Mouse (Mus musculus) megakaryocyte, adult 5-6 weeks (primary cell): ENCODE measurements around the gene Mycbpap. TPM values are rescaled to one million over a fixed set of nuclear protein-coding genes. Genes with fewer than 3 reads are reported as not detected.

Experiments
- ATAC-seq: 2 replicates; pipeline ENCODE4 v1.8.0; 2016; ENCODE audit warnings: mild to moderate bottlenecking, inconsistent platforms; ENCODE audit not compliant: poor library complexity, severe bottlenecking
- total RNA-seq, 2 experiments: library from RNA; stranded (forward) in 1 of 2; stranded (reverse) in 1 of 2; fragments of 153-499, 151-499 nt in 1 of 2; fragments of 221-1000, 200-1000 nt in 1 of 2; gene quantifications; 2 replicates each; pipeline versions ENCODE4 v1.2.3 to v1.2.4; 2015 to 2017

The Mycbpap gene
- total RNA-seq (2015) (0.23 TPM in 1 of 2 replicates, not detected in the other), total RNA-seq (2017) (0.20 TPM in 1 of 2 replicates, not detected in the other)

DNA sequence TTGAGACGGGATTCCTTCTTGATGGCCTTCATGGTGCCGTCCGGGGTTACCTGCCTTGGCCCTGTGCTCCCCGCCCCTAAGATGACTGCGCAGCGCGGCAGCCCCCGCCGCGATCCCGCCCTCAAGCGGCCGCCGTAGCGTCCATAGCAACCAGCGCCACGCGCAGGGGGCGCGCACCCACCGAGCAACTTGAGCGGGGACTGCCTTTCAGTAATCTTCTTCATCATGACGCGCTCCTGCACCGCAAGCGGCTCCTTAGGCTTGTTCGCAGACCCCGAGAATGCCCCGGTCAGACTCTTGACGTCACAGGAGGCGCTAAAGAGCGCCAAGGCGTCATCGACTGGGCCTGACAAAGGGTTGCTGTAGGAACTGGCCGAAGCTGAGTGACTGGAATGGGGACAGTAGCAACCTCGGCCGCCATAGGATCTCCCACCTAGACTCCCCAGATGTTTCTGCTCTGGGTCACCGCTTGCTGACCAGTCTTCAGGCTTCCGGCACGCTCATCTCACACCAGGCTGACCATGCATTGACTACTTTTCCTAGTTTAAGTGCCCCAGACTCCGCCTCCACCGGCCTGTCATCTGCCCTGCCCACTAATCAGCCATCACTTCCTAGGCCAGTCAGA, at the start of gene Mycbpap:
Gene Mycbpap (minus strand): TSS at position 524 of the 625 bp plus-strand sequence.
- peak; percentile 84 for ATAC-seq

DNA sequence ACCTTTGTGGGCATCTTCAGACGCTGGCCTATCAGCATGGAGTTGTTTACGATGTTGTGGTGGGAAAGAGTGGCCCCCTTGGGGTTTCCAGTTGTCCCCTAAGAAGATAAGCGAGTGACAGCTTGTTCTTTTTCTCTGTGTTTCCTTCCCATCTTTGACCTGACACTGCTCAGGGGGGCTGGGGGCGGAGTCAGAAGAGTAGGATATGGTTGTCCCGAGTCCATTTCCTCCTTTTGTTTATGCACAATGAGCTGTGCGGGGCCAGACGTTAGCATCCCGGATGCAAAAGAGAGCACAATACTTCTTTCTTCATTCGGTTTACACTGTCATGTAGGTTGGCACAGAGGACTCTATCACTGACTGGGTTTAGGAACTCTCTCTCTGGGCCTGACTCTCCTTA, 49.1 kb upstream of the Mycbpap start:
- no peak for ATAC-seq

DNA sequence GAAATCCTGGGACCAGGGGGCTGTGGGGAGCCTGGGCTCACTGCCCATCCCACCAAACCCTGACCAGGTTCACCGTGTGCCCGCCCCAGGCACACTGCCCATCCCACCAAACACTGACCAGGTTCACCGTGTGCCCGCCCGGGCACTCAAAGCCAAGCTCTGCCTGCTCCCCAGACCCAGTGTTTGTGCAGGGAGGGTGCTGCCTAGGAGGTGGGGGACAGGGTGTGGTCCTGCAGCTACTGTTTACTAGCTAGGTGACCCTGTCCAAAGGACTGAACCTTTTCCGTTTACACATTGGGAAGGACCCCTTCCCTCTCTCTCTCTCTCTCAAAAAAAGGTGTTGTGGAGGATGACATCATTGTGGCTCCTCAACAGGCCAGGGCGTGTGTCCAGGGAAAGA, 45.8 kb upstream of the Mycbpap start:
- ATAC-seq: no peak

DNA sequence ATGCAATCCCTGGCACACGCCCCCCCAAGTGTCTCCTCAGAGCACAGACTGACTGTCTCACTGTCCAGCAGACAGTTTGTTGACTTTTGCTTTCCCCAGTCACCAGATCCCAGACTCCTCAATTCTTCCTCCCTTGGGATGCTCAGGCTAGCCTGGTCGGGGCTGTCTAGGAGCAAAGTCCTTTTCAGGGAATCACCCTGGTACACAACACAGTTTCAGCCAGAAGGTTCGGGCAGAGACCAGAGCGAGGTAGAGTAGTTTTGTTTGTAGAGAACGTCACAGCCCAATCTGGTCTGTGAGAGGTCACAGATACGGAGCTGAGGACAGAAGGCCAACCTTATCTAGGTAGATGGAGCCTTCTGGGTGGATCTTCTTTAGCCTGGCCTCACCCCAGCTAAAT, 45.0 kb upstream of the Mycbpap start:
- ATAC-seq: no peak

DNA sequence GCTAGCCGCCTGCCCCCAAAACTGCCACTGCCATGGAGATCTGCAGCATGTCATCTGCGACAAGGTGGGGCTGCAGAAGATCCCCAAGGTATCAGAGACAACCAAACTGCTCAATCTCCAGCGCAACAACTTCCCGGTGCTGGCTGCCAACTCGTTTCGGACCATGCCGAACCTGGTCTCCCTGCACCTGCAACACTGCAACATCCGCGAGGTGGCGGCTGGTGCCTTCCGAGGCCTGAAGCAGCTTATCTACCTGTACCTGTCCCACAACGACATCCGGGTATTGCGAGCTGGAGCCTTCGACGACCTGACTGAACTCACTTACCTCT, 43.6 kb upstream of the Mycbpap start:
- ATAC-seq: no peak

DNA sequence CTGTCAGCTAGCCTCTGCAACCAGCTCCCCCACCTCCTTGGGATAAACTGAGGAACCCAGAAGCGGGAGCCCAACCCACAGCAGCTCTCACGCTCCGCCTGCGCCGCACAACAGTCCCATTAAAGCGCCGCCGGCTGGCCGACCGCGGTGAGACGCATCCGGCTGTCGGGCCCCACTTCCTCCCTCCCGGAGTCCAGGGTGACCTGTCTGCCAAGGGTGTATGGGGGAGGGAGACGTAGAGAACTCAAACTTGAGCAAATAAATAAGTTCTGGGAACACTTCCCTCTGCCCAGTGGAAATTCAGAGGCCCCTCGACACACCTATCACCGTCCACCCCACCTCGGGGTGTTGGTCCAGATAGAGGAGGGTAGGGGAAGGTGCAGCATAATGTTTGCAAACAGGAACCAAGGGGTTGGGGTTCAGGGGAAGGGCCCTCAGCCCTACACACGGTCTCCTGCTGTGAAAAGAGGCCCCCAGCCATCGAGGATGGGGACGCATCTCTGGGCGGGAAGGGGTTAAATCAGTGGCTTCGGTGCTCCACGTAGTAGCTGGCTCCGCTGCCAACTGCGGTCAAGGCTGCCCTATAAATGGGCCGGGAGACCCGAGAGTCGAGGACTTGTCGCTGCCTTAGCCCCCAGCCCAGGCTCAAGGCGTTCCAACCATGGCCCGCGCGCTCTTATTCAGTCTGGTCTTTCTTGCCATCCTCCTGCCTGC, 43.1 kb upstream of the Mycbpap start, which contains the start of gene Chad:
Gene Chad (plus strand): TSS at position 611 of the 714 bp plus-strand sequence.
- peak; percentile 90 for ATAC-seq

DNA sequence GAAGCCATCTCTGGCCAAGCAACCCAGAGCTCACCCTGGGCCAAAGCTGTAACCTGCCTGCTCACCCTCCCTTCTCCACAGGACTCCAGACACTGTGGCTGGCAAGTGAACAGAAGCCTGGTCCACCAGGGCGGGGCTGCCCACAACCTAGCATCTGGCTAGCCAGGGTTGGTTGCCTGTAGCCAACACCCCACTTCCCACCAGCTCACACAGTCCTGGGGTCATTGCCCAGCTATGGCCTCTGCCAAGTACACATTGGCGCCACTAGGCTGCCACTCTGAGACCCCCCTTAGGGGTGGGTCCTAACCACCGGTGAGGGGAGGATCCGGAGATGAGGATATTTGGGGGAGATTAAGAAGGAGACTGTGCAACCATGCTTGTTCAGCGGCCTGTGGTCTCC, 42.3 kb upstream of the Mycbpap start:
- ATAC-seq: peak; percentile 31; the same call in 1 of the 2 replicates

DNA sequence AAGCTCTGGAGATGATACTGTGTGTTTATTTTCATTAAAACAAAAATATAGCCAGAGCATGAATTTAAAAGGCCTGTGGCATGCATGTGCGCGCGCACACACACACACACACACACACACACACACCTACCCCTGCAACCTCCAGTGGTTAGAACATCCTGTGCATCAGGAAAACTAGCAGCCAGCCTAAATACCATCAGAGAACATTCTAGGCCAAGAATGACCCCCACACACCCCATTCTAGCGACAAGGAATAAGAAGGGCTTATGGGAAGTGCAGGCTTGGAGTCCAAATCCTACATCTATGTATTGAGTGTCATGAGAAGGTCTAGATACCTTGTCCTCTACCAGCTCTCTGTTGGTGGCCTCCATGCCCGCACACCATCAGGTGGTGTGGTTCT, 41.8 kb upstream of the Mycbpap start:
- no peak for ATAC-seq

DNA sequence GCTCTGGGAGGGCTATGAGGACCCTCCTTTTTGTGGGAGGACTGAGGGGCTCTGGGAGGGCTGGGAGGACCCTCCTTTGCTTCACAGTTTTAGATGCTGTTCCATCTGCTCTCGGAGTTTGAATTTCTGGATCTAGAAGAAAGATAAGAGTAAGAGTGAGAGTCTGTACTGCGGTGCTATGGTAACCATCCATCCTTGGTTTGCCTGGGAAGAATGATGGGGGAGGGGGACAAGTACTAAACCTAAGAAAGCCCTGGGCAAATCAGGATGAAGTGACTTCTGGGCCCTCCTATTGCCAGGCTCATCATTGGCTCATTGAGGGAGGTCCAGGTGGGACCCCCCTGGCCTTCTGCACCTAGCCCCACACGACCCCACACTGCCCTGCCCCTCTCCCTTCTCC, 36.7 kb upstream of the Mycbpap start:
- ATAC-seq: no peak

DNA sequence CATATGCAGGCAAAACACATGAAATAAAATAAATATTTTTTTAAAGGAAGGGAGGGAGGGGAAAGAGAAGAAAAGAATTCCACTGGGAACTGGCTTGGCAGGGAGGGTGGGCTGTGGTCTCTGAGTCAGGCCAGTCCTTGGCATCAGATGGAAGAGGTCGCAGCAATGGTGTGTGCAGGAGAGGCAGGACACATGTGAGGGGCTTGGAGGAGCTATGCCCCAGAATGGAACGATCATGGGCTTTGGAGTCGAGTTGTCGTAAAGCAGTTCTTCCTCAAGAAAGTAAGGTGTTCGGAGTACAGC, 28.9 kb upstream of the Mycbpap start:
- ATAC-seq: no peak

DNA sequence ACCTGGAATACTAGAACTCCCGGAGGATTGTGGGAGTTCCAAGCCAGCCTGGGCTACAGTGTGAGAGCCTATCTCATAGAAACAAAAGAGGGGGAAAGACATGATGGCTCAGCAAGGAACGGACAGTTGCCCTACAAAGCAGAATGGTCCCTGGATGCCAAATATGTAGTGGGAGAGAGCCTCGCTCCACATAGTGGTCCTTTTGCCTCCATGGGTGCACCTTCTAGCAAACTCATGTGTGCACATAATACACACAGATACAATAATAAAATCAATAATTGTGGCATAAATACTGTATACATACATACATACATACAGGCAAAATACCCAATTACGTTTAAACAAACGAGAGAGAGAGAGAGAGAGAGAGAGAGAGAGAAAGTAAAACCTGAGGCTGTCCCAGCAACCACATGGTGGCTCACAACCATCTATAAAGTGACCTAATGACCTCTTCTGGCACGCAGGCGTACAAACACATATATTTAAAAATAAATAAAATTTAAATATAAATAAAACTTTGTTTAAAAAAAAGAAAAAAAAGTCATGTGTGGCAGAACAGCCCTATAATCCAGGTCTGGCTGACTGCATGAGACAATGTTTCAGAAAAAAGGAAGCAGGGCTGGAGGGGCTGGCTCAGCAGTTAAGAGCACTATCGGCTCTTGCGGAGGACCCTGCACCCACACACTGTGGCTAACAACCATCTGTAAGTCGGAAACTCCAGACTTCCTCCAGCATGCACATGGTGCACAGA, 28.3 kb upstream of the Mycbpap start:
- no peak for ATAC-seq

DNA sequence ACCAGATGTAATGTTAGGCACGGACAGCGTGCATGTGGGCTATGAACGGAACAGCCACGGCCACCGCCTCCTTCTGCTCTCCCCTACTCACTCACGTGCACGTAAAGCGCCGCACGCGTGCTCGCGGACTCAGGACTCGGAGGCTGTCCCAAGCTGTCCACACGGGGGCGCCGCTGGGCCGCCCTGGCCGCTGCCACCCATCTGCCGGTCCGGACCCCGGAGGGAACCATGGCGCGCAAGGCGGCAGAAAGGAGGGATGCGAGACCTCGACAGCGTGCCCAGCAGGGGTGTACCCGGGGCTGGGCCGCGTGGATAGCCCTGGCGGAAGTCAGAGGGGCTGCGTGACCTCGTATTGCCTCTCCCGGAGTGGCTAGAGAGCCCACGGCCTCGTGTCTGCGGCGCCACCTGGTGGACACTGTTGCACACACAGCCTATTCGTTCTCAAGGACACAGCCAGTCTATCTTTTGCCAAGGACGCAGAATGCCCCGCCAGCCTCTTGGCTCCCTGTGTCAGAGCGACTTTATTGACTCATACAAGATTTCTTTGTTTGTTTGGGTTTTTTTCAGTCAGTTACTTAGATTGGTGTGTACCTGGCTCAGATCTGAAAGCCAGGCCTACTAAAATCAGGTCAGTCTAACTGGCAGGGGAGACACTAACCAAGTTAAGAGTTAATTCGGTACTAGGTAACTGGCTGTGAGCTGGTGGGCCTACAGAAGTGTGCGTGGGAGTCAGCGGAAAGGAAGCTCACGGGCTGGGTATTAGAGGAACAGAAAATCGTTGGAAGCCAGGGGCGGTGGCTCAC, 27.5 kb upstream of the Mycbpap start, which contains the start of gene Rsad1:
Gene Rsad1 (minus strand): TSS at position 368 of the 803 bp plus-strand sequence.
- peak; percentile 89 for ATAC-seq

DNA sequence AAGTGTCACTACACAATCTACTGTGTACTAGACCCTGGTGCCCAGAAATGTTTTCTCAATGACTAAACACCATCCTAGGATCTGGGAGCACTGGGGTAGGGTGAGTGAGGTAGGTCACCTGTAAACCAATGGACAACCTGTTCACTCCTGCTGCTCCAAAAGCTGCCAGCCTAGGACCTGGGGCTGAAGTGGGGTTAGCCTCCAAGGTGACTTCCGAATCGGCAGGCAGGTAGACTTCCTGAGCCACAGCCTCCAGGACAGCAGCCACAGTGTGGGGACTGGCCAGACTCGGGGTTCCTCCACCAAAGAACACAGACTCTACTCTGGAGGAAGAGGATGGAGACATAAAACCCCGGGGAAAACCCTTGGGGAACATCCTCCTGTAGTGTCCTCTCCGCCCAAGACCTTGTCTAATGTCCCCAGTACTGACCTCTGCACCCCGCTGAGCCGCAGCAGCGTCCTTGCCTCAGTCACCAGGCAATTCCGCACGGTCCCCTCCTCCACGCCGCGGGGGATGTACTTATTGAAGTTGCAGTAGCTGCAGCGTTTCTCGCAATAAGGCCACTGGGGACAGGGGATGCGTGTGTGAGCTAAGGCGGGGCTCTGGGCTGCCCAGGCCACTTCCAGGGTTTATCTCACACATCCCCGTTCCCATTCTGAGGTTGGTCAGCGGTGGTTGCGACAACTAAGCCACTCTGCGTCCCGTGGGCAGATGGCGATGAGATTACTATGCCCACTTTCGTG, 26.7 kb upstream of the Mycbpap start:
- ATAC-seq: peak; percentile 39

DNA sequence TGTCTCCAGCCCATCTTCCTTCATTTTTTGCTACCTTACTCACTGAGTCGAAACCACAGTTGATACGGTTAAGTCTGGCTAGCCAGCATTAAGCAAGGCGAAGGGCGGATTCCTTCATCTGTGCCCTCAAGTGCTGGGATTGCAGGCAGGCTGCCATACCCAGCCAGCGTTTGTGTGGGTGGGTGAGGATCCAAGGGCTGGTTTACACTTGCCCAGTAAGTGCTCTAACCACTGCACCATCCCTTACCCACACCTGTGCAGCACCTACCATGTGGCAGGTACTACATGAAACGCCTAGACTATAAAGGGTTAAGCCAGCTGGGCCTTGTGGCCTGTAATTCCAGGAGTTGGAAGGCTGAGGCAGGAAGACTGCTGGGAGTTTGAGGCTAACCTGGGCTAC, 25.7 kb upstream of the Mycbpap start:
- ATAC-seq: no peak

DNA sequence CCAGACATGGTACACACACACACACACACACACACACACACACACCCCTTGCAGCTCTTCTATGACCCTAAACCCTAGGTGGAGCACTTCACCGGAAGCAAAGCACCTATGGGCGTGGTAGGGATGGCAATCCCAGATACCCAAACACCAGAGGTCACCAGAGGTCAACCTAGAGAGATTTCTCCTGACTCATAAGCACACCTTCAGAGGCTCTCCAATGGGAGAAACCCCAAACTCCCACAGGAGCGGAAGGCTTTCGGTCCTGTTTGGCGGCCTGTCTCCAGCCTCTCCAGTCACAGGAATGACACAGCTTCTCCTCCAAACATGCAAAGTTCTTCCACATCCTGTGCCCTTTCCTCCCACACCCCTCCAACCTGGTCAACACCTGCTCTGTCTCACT, 24.8 kb upstream of the Mycbpap start:
- no peak for ATAC-seq

DNA sequence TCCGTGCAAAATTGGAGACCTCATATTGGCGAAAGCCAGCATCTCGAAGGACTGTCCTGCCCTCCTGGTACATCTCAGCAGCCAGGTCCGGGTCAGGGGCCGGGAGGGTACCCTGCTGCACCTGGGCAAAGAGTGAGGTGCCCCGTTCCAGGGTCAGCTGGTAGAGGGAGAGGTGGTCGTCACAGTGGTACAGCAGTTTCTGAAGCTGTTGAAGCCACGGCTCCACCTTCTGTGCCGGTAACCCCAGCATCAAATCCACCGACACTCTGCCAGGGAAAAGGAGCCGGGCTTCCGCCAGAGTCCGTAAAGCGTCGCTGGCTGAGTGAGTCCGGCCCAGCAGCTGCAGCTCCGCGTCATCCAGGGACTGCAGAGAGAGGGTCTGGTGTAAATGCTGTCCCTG, 22.9 kb upstream of the Mycbpap start:
- ATAC-seq: no peak

DNA sequence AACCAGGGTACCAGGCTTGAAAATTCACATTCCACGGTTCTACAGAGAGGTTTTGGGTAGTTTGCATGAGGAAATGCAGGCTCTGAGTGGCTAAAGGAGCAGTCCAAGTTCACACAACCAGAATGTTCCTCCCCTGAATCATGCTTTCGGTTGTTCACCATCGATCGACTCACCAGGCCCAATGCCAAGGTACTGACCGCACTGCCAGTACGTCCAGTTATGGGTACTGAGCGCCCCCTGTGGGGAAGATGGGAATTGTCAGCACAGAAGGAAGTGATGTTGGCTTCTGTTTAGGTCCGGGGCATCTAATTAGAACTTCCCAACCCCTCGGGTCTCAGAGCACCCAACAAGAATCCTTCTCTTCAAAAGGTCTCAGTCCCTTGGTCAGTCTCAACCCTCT, 22.4 kb upstream of the Mycbpap start:
- peak; percentile 66 for ATAC-seq

DNA sequence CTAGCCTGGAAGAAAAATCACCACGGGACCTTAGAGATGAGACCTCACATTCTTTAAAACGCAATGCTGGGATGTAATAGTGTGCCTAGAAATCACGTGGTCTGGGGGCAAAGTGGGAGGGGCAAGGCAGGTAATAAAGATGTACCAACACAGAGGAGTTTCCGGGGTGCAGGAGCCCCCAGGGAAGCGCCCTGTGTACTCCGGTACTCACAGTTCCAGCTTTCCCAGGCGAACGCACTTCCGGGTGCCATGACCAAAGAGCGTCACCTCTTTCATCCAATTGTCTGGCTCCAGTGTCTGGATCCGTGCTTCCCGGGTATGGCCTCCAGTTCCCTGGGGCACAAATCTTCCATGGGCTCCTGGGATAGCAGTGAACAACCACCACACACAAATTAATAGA, 21.8 kb upstream of the Mycbpap start:
- ATAC-seq: no peak

DNA sequence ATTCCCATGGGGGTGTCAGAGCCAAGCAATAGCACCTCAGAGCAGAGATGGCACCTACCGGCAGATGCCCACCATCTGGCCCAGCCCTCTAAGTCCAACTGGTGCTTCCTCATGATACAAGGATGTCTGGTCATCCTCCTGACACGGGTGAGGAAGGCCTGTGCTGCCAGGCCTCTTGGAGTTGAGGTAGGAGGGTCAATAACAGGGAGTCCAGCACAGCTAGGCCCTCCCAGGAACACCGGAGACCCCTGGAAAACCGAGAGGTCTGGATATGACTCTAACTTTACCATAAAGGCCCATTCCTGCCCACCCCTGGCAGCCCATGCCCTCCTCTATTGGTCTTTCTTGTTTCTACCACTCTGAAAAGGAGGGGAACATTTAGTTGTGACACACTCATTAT, 20.9 kb upstream of the Mycbpap start:
- ATAC-seq: no peak

DNA sequence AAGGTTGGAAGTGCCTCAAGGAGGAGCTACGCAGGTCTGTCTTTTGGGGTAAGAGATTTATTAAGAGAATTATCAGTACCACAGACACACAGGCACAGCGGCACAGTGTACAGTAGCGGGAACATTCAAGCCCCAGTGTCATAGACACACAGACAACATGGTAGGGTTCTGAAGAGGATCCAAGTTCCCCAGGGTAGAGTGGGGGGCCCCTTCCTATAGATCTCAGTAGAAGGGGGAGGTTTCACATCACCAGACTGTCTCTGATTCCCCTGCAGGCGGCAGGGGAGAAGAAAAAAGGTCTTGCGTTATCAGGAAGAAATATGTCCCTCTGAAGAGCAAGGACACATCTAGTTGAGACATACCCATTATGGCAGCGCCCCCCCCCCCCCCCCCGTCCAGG, 18.2 kb upstream of the Mycbpap start:
- ATAC-seq: no peak
